29 mouse cellular contexts compared by ENCODE assay signal in genomic region chr17:31824812-31825211, GRCm38 (mm10). TPM values are rescaled to one million over a fixed set of nuclear protein-coding genes. Genes with fewer than 3 reads are reported as not detected.
DNase-seq lines count a peak whose midpoint lies in the region; ATAC-seq and TF ChIP-seq lines count a peak whose summit lies in the region.
"Had no signal": no experiment of that assay in that cellular context is flagged by ENCODE, and none has a peak within 500 bp of the region (broad histone marks: within the 10 kb centered on the region; RNA-seq: fewer than 3 reads in every experiment).

No protein-coding gene starts in this region.

- intact Hi-C loops in left cerebral cortex, postnatal 14 days (cut with DNase I): no loop called here

- ATAC-seq in lung, postnatal 0 days: no peak
- peak; percentile 26 for ATAC-seq in activated CD4-positive, CD25-positive, alpha-beta regulatory T cell, adult 4 months
- ATAC-seq in cerebellum, adult (ENCODE audit: insufficient number of reproducible peaks, low FRiP score, low TSS enrichment): no peak
- ATAC-seq: forebrain, embryonic 16.5 days; hindbrain, postnatal 0 days; intestine, embryonic 15.5 days had no signal

- H3K27me3 ChIP-seq in lung, postnatal 0 days (replicated peaks; ENCODE audit: insufficient read depth, low read length): no peaks in the 10 kb centered on the region
- H3K27me3 ChIP-seq: embryonic facial prominence, embryonic 13.5 days; forebrain, embryonic 12.5 days; heart, embryonic 13.5 days; intestine, embryonic 15.5 days had no signal

- no peaks in the 10 kb centered on the region for H3K9me3 ChIP-seq in lung, postnatal 0 days (ENCODE audit: low read length)
- H3K9me3 ChIP-seq: embryonic facial prominence, embryonic 10.5 days; embryonic facial prominence, embryonic 13.5 days; forebrain, embryonic 12.5 days; heart, embryonic 10.5 days; heart, embryonic 13.5 days; intestine, embryonic 15.5 days had no signal

- 55% methylated on average over 7 of the region's 7 CpGs for WGBS in lung, postnatal 0 days

- no peak overlapping the region for H3K27ac ChIP-seq in lung, postnatal 0 days (ENCODE audit: low read length)
- H3K27ac ChIP-seq: embryonic facial prominence, embryonic 10.5 days; embryonic facial prominence, embryonic 13.5 days; forebrain, embryonic 12.5 days; heart, adult 2 months; heart, embryonic 10.5 days; heart, embryonic 13.5 days; hindbrain, embryonic 14.5 days; hindbrain, postnatal 0 days; intestine, embryonic 15.5 days had no signal

- no peaks in the 10 kb centered on the region for H3K36me3 ChIP-seq in lung, postnatal 0 days (ENCODE audit: insufficient read depth, low read length)
- H3K36me3 ChIP-seq: embryonic facial prominence, embryonic 10.5 days; embryonic facial prominence, embryonic 13.5 days; forebrain, embryonic 12.5 days; heart, embryonic 10.5 days; heart, embryonic 13.5 days; intestine, embryonic 15.5 days had no signal

- H3K9ac ChIP-seq in lung, postnatal 0 days (replicated peaks; ENCODE audit: low read depth): no peak overlapping the region
- H3K9ac ChIP-seq: embryonic facial prominence, embryonic 13.5 days; forebrain, embryonic 12.5 days; heart, embryonic 13.5 days; hindbrain, embryonic 14.5 days; intestine, embryonic 15.5 days had no signal

- peak; percentile 19 for DNase-seq in lung, postnatal 0 days (ENCODE audit: low spot score)
- DNase-seq in lung, postnatal 10 days: no peak
- DNase-seq in naive thymus-derived CD4-positive, alpha-beta T cell, adult 2 months (ENCODE audit: low read depth): peak; percentile 77
- no peak for DNase-seq in left cerebral cortex, postnatal 14 days (ENCODE audit: low spot score in 2 of 2)
- no peak for DNase-seq in thymus, adult 18-20 months
- DNase-seq: adrenal gland, adult 2 months; adrenal gland, postnatal 25 days; B cell, adult 2 months; cerebellum, adult 18-20 months; cerebellum, adult 9-10 months; cerebellum, postnatal 14 days; embryo, embryonic 11 days; gastrocnemius, postnatal 10 days; gastrocnemius, postnatal 36 days; heart, adult 2 months; heart, postnatal 14 days; heart, postnatal 4 days had no signal

- no peak for TF ChIP-seq CTCF in lung, postnatal 0 days (IDR thresholded peaks at IDR 0.05)

- no peak for TF ChIP-seq EP300 in lung, postnatal 0 days (IDR thresholded peaks at IDR 0.05)

- H3K4me1 ChIP-seq in lung, postnatal 0 days (ENCODE audit: insufficient read depth, low read depth, low read length): peaks cover 21% of the 10 kb centered on the region

- no peak overlapping the region for H3K4me2 ChIP-seq in lung, postnatal 0 days (replicated peaks; ENCODE audit: low read depth, low read length)
- H3K4me2 ChIP-seq: embryonic facial prominence, embryonic 13.5 days; forebrain, embryonic 12.5 days; heart, embryonic 13.5 days; hindbrain, embryonic 14.5 days; intestine, embryonic 15.5 days had no signal

- no peak overlapping the region for H3K4me3 ChIP-seq in lung, postnatal 0 days (ENCODE audit: low read depth, low read length)
- H3K4me3 ChIP-seq: embryonic facial prominence, embryonic 10.5 days; embryonic facial prominence, embryonic 13.5 days; erythroblast, embryonic 14.5 days; forebrain, embryonic 12.5 days; heart, adult 2 months; heart, embryonic 10.5 days; heart, embryonic 13.5 days; intestine, embryonic 15.5 days had no signal

RNA-seq across cellular contexts. Expression of gene Sik1, which starts 30.8 kb away (rescaled TPM):
- polyA plus RNA-seq in lung, postnatal 0 days (2015; fragmentation: Nextera tagmentation; extraction: Ambion mirVana): 29.5 and 35.9 TPM in 2 replicates
- 1 to 10 TPM; 3.2 to 4.1 TPM for polyA plus RNA-seq in activated CD4-positive, CD25-positive, alpha-beta regulatory T cell, adult 4 months (2017; shearing (Covaris generic))
- 10 to 100 TPM; 18.8 to 21.6 TPM for total RNA-seq in left cerebral cortex, postnatal 14 days (2021)

Comparison
In these comparisons a context has a peak if more than half of its experiments do, and no peak if none do; other contexts are left out.
1. DNase-seq: peak in lung, postnatal 0 days (single experiment) and naive thymus-derived CD4-positive, alpha-beta T cell, adult 2 months (single experiment); none in lung, postnatal 10 days (single experiment), left cerebral cortex, postnatal 14 days (0 of 2) and thymus, adult 18-20 months (0 of 2).